Mouse (Mus musculus): Measurements from ENCODE around the gene 1700034I23Rik. TPM values are rescaled to one million over a fixed set of nuclear protein-coding genes. Genes with fewer than 3 reads are reported as not detected.
A peak's percentile ranks its signal among the peaks of the same experiment; 100 is the strongest.
"Not testable (repeated sequence)": the region's sequence is repeated elsewhere in the genome, so short reads cannot be mapped to it uniquely, and the experiment has no call there.

Gene 1700034I23Rik
- polyA plus RNA-seq (2015; fragmentation: Nextera tagmentation; extraction: Ambion mirVana) = 0.12 and 0.16 TPM in 2 replicates

- H3K4me2 ChIP-seq (ENCODE audit: low read depth, low read length); H3K9ac ChIP-seq (ENCODE audit: low read depth, low read length); H3K36me3 ChIP-seq (ENCODE audit: control insufficient read depth, insufficient read depth, low read length); H3K4me3 ChIP-seq (ENCODE audit: low read length); H3K27me3 ChIP-seq (replicated peaks; ENCODE audit: control insufficient read depth, insufficient read depth, low read length); H3K9me3 ChIP-seq (ENCODE audit: control insufficient read depth, low read length); ATAC-seq; H3K4me1 ChIP-seq (ENCODE audit: control insufficient read depth, insufficient read depth, low read length); H3K27ac ChIP-seq (ENCODE audit: low read length): not testable (repeated sequence)
- WGBS = 97% methylated on average over 4 of the region's 10 CpGs
Measured at GRCm38 (mm10) chr3:40902443-40902842, at the start of gene 1700034I23Rik. Gene 1700034I23Rik, minus strand, starts transcription at chr3:40902543.

GRCm38 (mm10) chr3:40951365-40951764 lies 49.0 kb upstream of the 1700034I23Rik start:
- no peaks in the 10 kb centered on the region for H3K9me3 ChIP-seq (ENCODE audit: control insufficient read depth, low read length)
- WGBS = 10% methylated on average over 7 of the region's 7 CpGs
- H3K4me3 ChIP-seq (ENCODE audit: low read length) = peak overlapping the region; percentile 81
- no peak for ATAC-seq
- peak overlapping the region; percentile 93 for H3K4me2 ChIP-seq (ENCODE audit: low read depth, low read length)
- no peak overlapping the region for H3K27ac ChIP-seq (ENCODE audit: low read length)
- no peak overlapping the region; the same call in 1 of the 2 replicates for H3K9ac ChIP-seq (ENCODE audit: low read depth, low read length)
- H3K36me3 ChIP-seq (ENCODE audit: control insufficient read depth, insufficient read depth, low read length) = no peaks in the 10 kb centered on the region
- H3K27me3 ChIP-seq (replicated peaks; ENCODE audit: control insufficient read depth, insufficient read depth, low read length) = no peaks in the 10 kb centered on the region
- 0 out of 2 replicates have a peak, but pooled peaks cover 3% of the 10 kb centered on the region for H3K4me1 ChIP-seq (ENCODE audit: control insufficient read depth, insufficient read depth, low read length)

GRCm38 (mm10) chr3:40950601-40951201 lies 48.4 kb upstream of the 1700034I23Rik start:
- Histone ChIP-seq H3K4me1 (ENCODE audit: control insufficient read depth, insufficient read depth, low read length) (0 out of 2 replicates have a peak, but pooled peaks cover 3% of the 10 kb centered on the region), H3K9me3 (ENCODE audit: control insufficient read depth, low read length) (no peaks in the 10 kb centered on the region), H3K4me3 (ENCODE audit: low read length) (peak overlapping the region; percentile 81), H3K27me3 (replicated peaks; ENCODE audit: control insufficient read depth, insufficient read depth, low read length) (no peaks in the 10 kb centered on the region), H3K36me3 (ENCODE audit: control insufficient read depth, insufficient read depth, low read length) (no peaks in the 10 kb centered on the region), H3K27ac (ENCODE audit: low read length) (peak overlapping the region; percentile 88), H3K4me2 (ENCODE audit: low read depth, low read length) (peak overlapping the region; percentile 93), H3K9ac (ENCODE audit: low read depth, low read length) (peak overlapping the region; percentile 81)
- under 1% methylated on average over 43 of the region's 43 CpGs for WGBS
- ATAC-seq = peak; percentile 26

- Histone ChIP-seq H3K4me1 (ENCODE audit: control insufficient read depth, insufficient read depth, low read length) (0 out of 2 replicates have a peak, but pooled peaks cover 3% of the 10 kb centered on the region), H3K9me3 (ENCODE audit: control insufficient read depth, low read length) (no peaks in the 10 kb centered on the region), H3K36me3 (ENCODE audit: control insufficient read depth, insufficient read depth, low read length) (no peaks in the 10 kb centered on the region), H3K27ac (ENCODE audit: low read length) (peak overlapping the region; percentile 88), H3K4me2 (ENCODE audit: low read depth, low read length) (peak overlapping the region; percentile 93), H3K4me3 (ENCODE audit: low read length) (peak overlapping the region; percentile 81), H3K27me3 (replicated peaks; ENCODE audit: control insufficient read depth, insufficient read depth, low read length) (no peaks in the 10 kb centered on the region), H3K9ac (ENCODE audit: low read depth, low read length) (peak overlapping the region; percentile 81)
- peak; percentile 25 for ATAC-seq
- WGBS = under 1% methylated on average over 94 of the region's 118 CpGs
Measured at GRCm38 (mm10) chr3:40949903-40950600, 47.7 kb upstream of the 1700034I23Rik start.

GRCm38 (mm10) chr3:40949170-40949902 lies 47.0 kb upstream of the 1700034I23Rik start, which contains the start of gene Larp1b:
Gene Larp1b, plus strand, starts transcription at chr3:40949828.
- Histone ChIP-seq H3K4me1 (ENCODE audit: control insufficient read depth, insufficient read depth, low read length) (0 out of 2 replicates have a peak, but pooled peaks cover 3% of the 10 kb centered on the region), H3K4me2 (ENCODE audit: low read depth, low read length) (peak within 1 kb of the TSS; percentile 93), H3K27ac (ENCODE audit: low read length) (peak within 1 kb of the TSS; percentile 88), H3K4me3 (ENCODE audit: low read length) (peak within 1 kb of the TSS; percentile 81), H3K9ac (ENCODE audit: low read depth, low read length) (peak within 1 kb of the TSS; percentile 81), H3K9me3 (ENCODE audit: control insufficient read depth, low read length) (no peaks in the 10 kb centered on the region), H3K36me3 (ENCODE audit: control insufficient read depth, insufficient read depth, low read length) (no peaks in the 10 kb centered on the region), H3K27me3 (replicated peaks; ENCODE audit: control insufficient read depth, insufficient read depth, low read length) (no peaks in the 10 kb centered on the region)
- under 1% methylated on average over 66 of the region's 66 CpGs for WGBS
- peak; percentile 94 for ATAC-seq

- no peaks in the 10 kb centered on the region for H3K27me3 ChIP-seq (replicated peaks; ENCODE audit: control insufficient read depth, insufficient read depth, low read length)
- no peak overlapping the region for H3K4me2 ChIP-seq (ENCODE audit: low read depth, low read length)
- no peak overlapping the region for H3K9ac ChIP-seq (ENCODE audit: low read depth, low read length)
- H3K4me1 ChIP-seq (ENCODE audit: control insufficient read depth, insufficient read depth, low read length) = no peaks in the 10 kb centered on the region
- H3K36me3 ChIP-seq (ENCODE audit: control insufficient read depth, insufficient read depth, low read length) = peaks cover 1% of the 10 kb centered on the region; the same call in 1 of the 2 replicates
- H3K9me3 ChIP-seq (ENCODE audit: control insufficient read depth, low read length) = no peaks in the 10 kb centered on the region
- no peak for ATAC-seq
- no peak overlapping the region for H3K27ac ChIP-seq (ENCODE audit: low read length)
- H3K4me3 ChIP-seq (ENCODE audit: low read length) = no peak overlapping the region
Measured at GRCm38 (mm10) chr3:40939019-40939418, 36.7 kb upstream of the 1700034I23Rik start.

- H3K9me3 ChIP-seq (ENCODE audit: control insufficient read depth, low read length) = no peaks in the 10 kb centered on the region
- H3K4me3 ChIP-seq (ENCODE audit: low read length) = no peak overlapping the region
- WGBS = 92% methylated on average over 4 of the region's 4 CpGs
- H3K4me2 ChIP-seq (ENCODE audit: low read depth, low read length) = no peak overlapping the region
- H3K9ac ChIP-seq (ENCODE audit: low read depth, low read length) = no peak overlapping the region
- H3K36me3 ChIP-seq (ENCODE audit: control insufficient read depth, insufficient read depth, low read length) = peaks cover 4% of the 10 kb centered on the region
- 0 out of 2 replicates have a peak, but pooled peaks have one; percentile 48 for ATAC-seq
- no peaks in the 10 kb centered on the region for H3K4me1 ChIP-seq (ENCODE audit: control insufficient read depth, insufficient read depth, low read length)
- H3K27ac ChIP-seq (ENCODE audit: low read length) = no peak overlapping the region
- H3K27me3 ChIP-seq (replicated peaks; ENCODE audit: control insufficient read depth, insufficient read depth, low read length) = no peaks in the 10 kb centered on the region
Measured at GRCm38 (mm10) chr3:40938592-40938991, 36.2 kb upstream of the 1700034I23Rik start.

GRCm38 (mm10) chr3:40938189-40938588 lies 35.8 kb upstream of the 1700034I23Rik start:
- no peak for ATAC-seq
- Histone ChIP-seq H3K4me2 (ENCODE audit: low read depth, low read length) (no peak overlapping the region), H3K9ac (ENCODE audit: low read depth, low read length) (no peak overlapping the region), H3K27me3 (replicated peaks; ENCODE audit: control insufficient read depth, insufficient read depth, low read length) (no peaks in the 10 kb centered on the region), H3K4me3 (ENCODE audit: low read length) (no peak overlapping the region), H3K4me1 (ENCODE audit: control insufficient read depth, insufficient read depth, low read length) (no peaks in the 10 kb centered on the region), H3K27ac (ENCODE audit: low read length) (no peak overlapping the region), H3K36me3 (ENCODE audit: control insufficient read depth, insufficient read depth, low read length) (peaks cover 6% of the 10 kb centered on the region), H3K9me3 (ENCODE audit: control insufficient read depth, low read length) (no peaks in the 10 kb centered on the region)
- 72% methylated on average over 5 of the region's 5 CpGs for WGBS

GRCm38 (mm10) chr3:40894336-40894735 lies 8.0 kb downstream of the 1700034I23Rik start:
- WGBS = 1% methylated on average over 19 of the region's 24 CpGs
- Histone ChIP-seq H3K4me2 (ENCODE audit: low read depth, low read length) (peak overlapping the region; percentile 79), H3K27ac (ENCODE audit: low read length) (peak overlapping the region; percentile 48; the same call in 1 of the 2 replicates), H3K4me3 (ENCODE audit: low read length) (peak overlapping the region; percentile 61), H3K9ac (ENCODE audit: low read depth, low read length) (peak overlapping the region; percentile 73)
- H3K4me1 ChIP-seq (ENCODE audit: control insufficient read depth, insufficient read depth, low read length); H3K27me3 ChIP-seq (replicated peaks; ENCODE audit: control insufficient read depth, insufficient read depth, low read length); ATAC-seq; H3K36me3 ChIP-seq (ENCODE audit: control insufficient read depth, insufficient read depth, low read length); H3K9me3 ChIP-seq (ENCODE audit: control insufficient read depth, low read length): not testable (repeated sequence)
